Mouse (Mus musculus) ES-E14 (cell line): ENCODE data around the gene Cdk2ap1. TPM values are rescaled to one million over a fixed set of nuclear protein-coding genes. Genes with fewer than 3 reads are reported as not detected.
"Not testable (repeated sequence)": the region's sequence is repeated elsewhere in the genome, so short reads cannot be mapped to it uniquely, and the experiment has no call there.

Source experiments
- DNase-seq: peaks from one replicate; pipeline ENCODE4 v3.0.0-alpha.2; 2013; ENCODE audit warnings: low read depth, low spot score
- H3K27ac ChIP-seq: 2 replicates; pipeline ENCODE4 v1.5.1; 2012; ENCODE audit warnings: low read depth, mild to moderate bottlenecking, low read length, moderate library complexity, mixed read lengths; ENCODE audit not compliant: poor library complexity, insufficient read depth, severe bottlenecking
- H3K36me3 ChIP-seq: 2 replicates; pipeline ENCODE4 v1.6.1; 2012; ENCODE audit warnings: mild to moderate bottlenecking, low read length, moderate library complexity, mixed read lengths; ENCODE audit not compliant: control insufficient read depth, poor library complexity, insufficient read depth, severe bottlenecking
- H3K4me1 ChIP-seq, 2 experiments: fragments of 150-350 bp in 1 of 2; sonication (generic) in 1 of 2; 2 replicates each; pipeline ENCODE4 v1.6.1; 2012; ENCODE audit warnings: low read length in 2 of 2, mild to moderate bottlenecking in 1 of 2, mixed read lengths in 1 of 2; ENCODE audit not compliant: control insufficient read depth in 2 of 2, insufficient read depth in 2 of 2, poor library complexity in 1 of 2
- H3K4me3 ChIP-seq, 2 experiments: fragments of 150-350 bp in 1 of 2; sonication (generic) in 1 of 2; 2 replicates each; pipeline ENCODE4 v1.5.1; 2012; ENCODE audit warnings: low read length in 2 of 2, low read depth in 1 of 2, mild to moderate bottlenecking in 1 of 2, mixed read lengths in 1 of 2; ENCODE audit not compliant: insufficient read depth in 1 of 2, poor library complexity in 1 of 2, severe bottlenecking in 1 of 2
- H3K9ac ChIP-seq: 2 replicates; pipeline ENCODE4 v1.6.1; 2012; ENCODE audit warnings: low read depth, mild to moderate bottlenecking, low read length, mixed read lengths; ENCODE audit not compliant: poor library complexity, insufficient read depth, severe bottlenecking
- H3K9me3 ChIP-seq: fragments of 150-350 bp; sonication (generic); 2 replicates; pipeline ENCODE4 v1.6.1; 2012; ENCODE audit warnings: low read depth, mild to moderate bottlenecking, low read length; ENCODE audit not compliant: control insufficient read depth, insufficient read depth
- CHD2 ChIP-seq: IDR thresholded peaks from 2 replicates; pipeline ENCODE4 v1.6.1; 2014; ENCODE audit warnings: mild to moderate bottlenecking, low read depth, low read length, inconsistent platforms
- HCFC1 ChIP-seq: IDR thresholded peaks from 2 replicates; pipeline ENCODE4 v1.6.1; 2012; ENCODE audit warnings: low read length, inconsistent platforms, borderline replicate concordance; ENCODE audit not compliant: insufficient read depth
- MAFK ChIP-seq: IDR thresholded peaks from 2 replicates; pipeline ENCODE4 v1.6.1; 2014; ENCODE audit warnings: mild to moderate bottlenecking, low read depth, low read length, inconsistent platforms; ENCODE audit not compliant: insufficient read depth
- ZC3H11A ChIP-seq: IDR thresholded peaks from 2 replicates; pipeline ENCODE4 v1.6.1; 2012; ENCODE audit warnings: low read depth, mild to moderate bottlenecking, inconsistent platforms, low read length, borderline replicate concordance
- ZNF384 ChIP-seq: IDR thresholded peaks from 2 replicates; pipeline ENCODE4 v1.6.1; 2012; ENCODE audit warnings: low read depth, low read length, inconsistent platforms
- in situ Hi-C, 2 experiments: fragments of 600-800 bp; cut with MboI; formaldehyde crosslinking; loops; one replicate each; pipeline ENCODE4 v1.15.1; 2025; ENCODE audit warnings: low sequenced_read_pairs in 2 of 2, inconsistent platforms in 1 of 2; ENCODE audit not compliant: unreplicated experiment in 2 of 2
- total RNA-seq: library from RNA; depleted of rRNA; stranded (reverse); fragments of 300-350 nt; gene quantifications from 2 replicates; pipeline ENCODE4 v1.2.3, GENCODE M21; 2012; rRNA removed

The Cdk2ap1 gene
- 146 and 156 TPM in 2 replicates for total RNA-seq

- in situ Hi-C loops, H3K4me1 ChIP-seq, DNase-seq, H3K9me3 ChIP-seq, H3K36me3 ChIP-seq, H3K4me3 ChIP-seq, H3K27ac ChIP-seq, H3K9ac ChIP-seq: not testable (repeated sequence)
Observed at GRCm38 (mm10) chr5:124362982-124363381, at the start of gene Cdk2ap1. Gene Cdk2ap1, minus strand, starts transcription at chr5:124363082.

GRCm38 (mm10) chr5:124412163-124412562 is 49.3 kb upstream of the Cdk2ap1 start:
- Histone ChIP-seq H3K9me3 (no peaks in the 10 kb centered on the region), H3K9ac (no peak overlapping the region), H3K4me3 (no peak overlapping the region), H3K27ac (no peak overlapping the region), H3K36me3 (peaks cover 18% of the 10 kb centered on the region), H3K4me1 (0 out of 4 replicates have a peak, but pooled peaks cover 0 to 1% of the 10 kb centered on the region in 2 experiments)
- in situ Hi-C loops: loop anchor here in 1 of 2 experiments (5.0 to 25.0 kb wide), 2 partner anchors 35 to 1950 kb away; no protein-coding TSS in a partner anchor
- no peak for DNase-seq
- TF ChIP-seq ZC3H11A (no peak), HCFC1 (no peak), CHD2 (no peak), ZNF384 (no peak), MAFK (no peak)

- TF ChIP-seq ZC3H11A (no peak), ZNF384 (no peak), HCFC1 (no peak)
- H3K9ac ChIP-seq: no peak overlapping the region
- no peak overlapping the region for H3K27ac ChIP-seq
- no peak overlapping the region for H3K4me3 ChIP-seq
- peaks cover 19% of the 10 kb centered on the region for H3K36me3 ChIP-seq
- H3K4me1 ChIP-seq: 0 out of 4 replicates have a peak, but pooled peaks cover 0 to 1% of the 10 kb centered on the region in 2 experiments
- in situ Hi-C loops: loop anchor here in 1 of 2 experiments (5.0 to 25.0 kb wide), 2 partner anchors 34 to 1949 kb away; no protein-coding TSS in a partner anchor
- DNase-seq: no peak
- H3K9me3 ChIP-seq: no peaks in the 10 kb centered on the region
Observed at GRCm38 (mm10) chr5:124410808-124411207, 47.9 kb upstream of the Cdk2ap1 start.

GRCm38 (mm10) chr5:124393726-124394125 is 30.8 kb upstream of the Cdk2ap1 start:
- H3K9me3 ChIP-seq: no peaks in the 10 kb centered on the region
- peaks cover 28% of the 10 kb centered on the region for H3K36me3 ChIP-seq
- H3K27ac ChIP-seq: no peak overlapping the region
- in situ Hi-C loops: loop anchor here (25.0 kb wide), 2 partner anchors 606 to 631 kb away; no protein-coding TSS in a partner anchor
- TF ChIP-seq ZNF384 (no peak), MAFK (no peak), CHD2 (no peak), ZC3H11A (no peak), HCFC1 (no peak)
- DNase-seq: no peak
- no peak overlapping the region for H3K9ac ChIP-seq
- no peaks in the 10 kb centered on the region for H3K4me1 ChIP-seq
- H3K4me3 ChIP-seq: no peak overlapping the region

- Histone ChIP-seq H3K9me3 (no peaks in the 10 kb centered on the region), H3K9ac (no peak overlapping the region), H3K4me1 (no peaks in the 10 kb centered on the region), H3K36me3 (peaks cover 29% of the 10 kb centered on the region), H3K27ac (no peak overlapping the region), H3K4me3 (no peak overlapping the region)
- TF ChIP-seq ZNF384 (no peak), CHD2 (no peak), ZC3H11A (no peak), HCFC1 (no peak), MAFK (no peak)
- in situ Hi-C loops: loop anchor here (25.0 kb wide), 2 partner anchors 605 to 630 kb away; no protein-coding TSS in a partner anchor
- no peak for DNase-seq
Observed at GRCm38 (mm10) chr5:124392412-124392811, 29.5 kb upstream of the Cdk2ap1 start.
